Mouse (Mus musculus) forebrain, embryonic 13.5 days (tissue): ENCODE measurements at regions not wholly inside any gene's neighbourhood (a gene's known extent, or its start where the extent isn't known, plus 50 kb on each side); places are given as distances from the start of the nearest gene placed in this dataset.

Experiments
- ATAC-seq: fragments of 200-750 bp; cut with Nextera tagmentation; 2 replicates; pipeline ENCODE4 v1.8.0; 2017
- H3K27ac ChIP-seq: fragments of 300-500 bp; sonication (generic); 2 replicates; pipeline ENCODE4 v1.5.1; 2015; ENCODE audit warnings: inconsistent platforms, mild to moderate bottlenecking, moderate library complexity
- H3K27me3 ChIP-seq: fragments of 300-500 bp; sonication (generic); 2 replicates; pipeline ENCODE4 v1.6.1; 2015; ENCODE audit warnings: mild to moderate bottlenecking, inconsistent platforms
- H3K36me3 ChIP-seq: fragments of 300-500 bp; sonication (generic); 2 replicates; pipeline ENCODE4 v1.6.1; 2015; ENCODE audit warnings: mild to moderate bottlenecking, inconsistent platforms; ENCODE audit not compliant: poor library complexity, severe bottlenecking
- H3K4me1 ChIP-seq: fragments of 300-500 bp; sonication (generic); 2 replicates; pipeline ENCODE4 v1.6.1; 2015; ENCODE audit warnings: inconsistent platforms
- H3K4me2 ChIP-seq: fragments of 300-500 bp; sonication (generic); 2 replicates; pipeline ENCODE4 v1.6.1; 2015; ENCODE audit warnings: inconsistent platforms, mild to moderate bottlenecking, moderate library complexity
- H3K4me3 ChIP-seq: fragments of 300-500 bp; sonication (generic); 2 replicates; pipeline ENCODE4 v1.5.1; 2015; ENCODE audit warnings: mild to moderate bottlenecking, inconsistent platforms
- H3K9ac ChIP-seq: fragments of 300-500 bp; sonication (generic); 2 replicates; pipeline ENCODE4 v1.6.1; 2015; ENCODE audit warnings: mild to moderate bottlenecking, inconsistent platforms
- H3K9me3 ChIP-seq: fragments of 300-500 bp; sonication (generic); replicated peaks from 2 replicates; pipeline ENCODE4 v1.6.1; 2016; ENCODE audit warnings: inconsistent platforms
- WGBS: fragments of 180-500 bp; shearing (Covaris S2); methylation state at CpG from one replicate; pipeline ENCODE4 v1.1.7; 2015; 5-methylcytosine and 5-hydroxymethylcytosine counted together

- Histone ChIP-seq H3K4me3 (no peak overlapping the region), H3K27me3 (no peaks in the 10 kb centered on the region), H3K4me2 (no peak overlapping the region), H3K27ac (no peak overlapping the region), H3K4me1 (no peaks in the 10 kb centered on the region), H3K9me3 (no peaks in the 10 kb centered on the region), H3K9ac (no peak overlapping the region), H3K36me3 (no peaks in the 10 kb centered on the region)
- ATAC-seq, result no peak
- WGBS, result 100% methylated on average over 1 of the region's 1 CpGs
These were observed 216.8 kb downstream of the Hhipl2 start for GRCm38 (mm10) chr1:183634836-183635235.

- H3K4me1 ChIP-seq, result no peaks in the 10 kb centered on the region
- no peak overlapping the region for H3K4me3 ChIP-seq
- no peak for ATAC-seq
- no peaks in the 10 kb centered on the region for H3K36me3 ChIP-seq
- WGBS, result 82% methylated on average over 8 of the region's 8 CpGs
- no peaks in the 10 kb centered on the region for H3K27me3 ChIP-seq
- H3K9me3 ChIP-seq, result no peaks in the 10 kb centered on the region
- no peak overlapping the region for H3K9ac ChIP-seq
- no peak overlapping the region for H3K27ac ChIP-seq
- H3K4me2 ChIP-seq, result no peak overlapping the region
These were observed 219.2 kb downstream of the Hhipl2 start for GRCm38 (mm10) chr1:183637214-183637613.

- no peak overlapping the region for H3K9ac ChIP-seq
These were observed 221.3 kb downstream of the Hhipl2 start for GRCm38 (mm10) chr1:183639332-183639731.

GRCm38 (mm10) chr1:183640568-183640967 is 222.6 kb downstream of the Hhipl2 start:
- no peak overlapping the region for H3K4me2 ChIP-seq
- no peaks in the 10 kb centered on the region for H3K27me3 ChIP-seq
- WGBS, result 82% methylated on average over 8 of the region's 8 CpGs
- no peak overlapping the region for H3K9ac ChIP-seq
- no peak overlapping the region for H3K27ac ChIP-seq
- no peaks in the 10 kb centered on the region for H3K36me3 ChIP-seq
- H3K4me3 ChIP-seq, result no peak overlapping the region
- no peaks in the 10 kb centered on the region for H3K9me3 ChIP-seq
- H3K4me1 ChIP-seq, result no peaks in the 10 kb centered on the region
- no peak for ATAC-seq

More at GRCm38 (mm10) chr1:183639332-183639731, 221.3 kb downstream of the Hhipl2 start:
- no peaks in the 10 kb centered on the region for H3K9me3 ChIP-seq
- no peak overlapping the region for H3K4me2 ChIP-seq
- no peak for ATAC-seq
- H3K36me3 ChIP-seq, result no peaks in the 10 kb centered on the region
- WGBS, result 33% methylated on average over 7 of the region's 7 CpGs
- H3K4me3 ChIP-seq, result no peak overlapping the region
- H3K27ac ChIP-seq, result no peak overlapping the region
- no peaks in the 10 kb centered on the region for H3K4me1 ChIP-seq
- H3K27me3 ChIP-seq, result no peaks in the 10 kb centered on the region

GRCm38 (mm10) chr1:183644001-183644400 is 226.0 kb downstream of the Hhipl2 start:
- WGBS, result 62% methylated on average over 2 of the region's 2 CpGs
- Histone ChIP-seq H3K9me3 (no peaks in the 10 kb centered on the region), H3K9ac (no peak overlapping the region), H3K4me2 (no peak overlapping the region), H3K4me1 (no peaks in the 10 kb centered on the region), H3K4me3 (no peak overlapping the region), H3K27ac (no peak overlapping the region), H3K36me3 (no peaks in the 10 kb centered on the region), H3K27me3 (no peaks in the 10 kb centered on the region)
- ATAC-seq, result no peak

DNA sequence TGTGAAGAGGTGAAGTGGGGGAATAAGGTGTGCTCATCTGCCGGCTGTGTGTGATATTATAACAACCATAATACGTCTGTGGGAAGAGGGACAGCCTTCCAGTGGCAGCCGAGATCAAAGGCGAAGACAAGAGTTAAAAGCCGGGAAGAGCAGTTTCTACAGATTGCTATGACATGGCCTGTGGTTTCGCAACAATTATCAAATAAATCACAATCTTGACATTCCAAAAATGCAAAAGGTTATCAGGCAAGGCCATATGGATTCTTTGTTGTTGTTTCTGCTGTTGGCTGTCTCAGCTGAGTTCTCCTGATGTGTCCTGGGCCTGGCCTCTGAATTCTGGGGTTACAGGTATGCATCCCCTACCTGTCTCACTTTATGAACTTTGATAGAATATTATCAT is 235.9 kb downstream of the Hhipl2 start:
- Histone ChIP-seq H3K4me2 (no peak overlapping the region), H3K36me3 (no peaks in the 10 kb centered on the region), H3K4me3 (no peak overlapping the region), H3K4me1 (no peaks in the 10 kb centered on the region), H3K9ac (no peak overlapping the region), H3K27me3 (no peaks in the 10 kb centered on the region), H3K9me3 (no peaks in the 10 kb centered on the region), H3K27ac (no peak overlapping the region)
- 86% methylated on average over 6 of the region's 6 CpGs for WGBS
- ATAC-seq, result no peak

- H3K36me3 ChIP-seq, result no peaks in the 10 kb centered on the region
- H3K27me3 ChIP-seq, result no peaks in the 10 kb centered on the region
- no peaks in the 10 kb centered on the region for H3K4me1 ChIP-seq
- H3K9me3 ChIP-seq, result no peaks in the 10 kb centered on the region
- no peak overlapping the region for H3K27ac ChIP-seq
- ATAC-seq, result no peak; the same call in 1 of the 2 replicates
- no peak overlapping the region for H3K9ac ChIP-seq
- H3K4me3 ChIP-seq, result no peak overlapping the region
- WGBS, result 57% methylated on average over 5 of the region's 5 CpGs
- no peak overlapping the region for H3K4me2 ChIP-seq
These were observed 239.0 kb downstream of the Hhipl2 start for GRCm38 (mm10) chr1:183657043-183657442.

DNA sequence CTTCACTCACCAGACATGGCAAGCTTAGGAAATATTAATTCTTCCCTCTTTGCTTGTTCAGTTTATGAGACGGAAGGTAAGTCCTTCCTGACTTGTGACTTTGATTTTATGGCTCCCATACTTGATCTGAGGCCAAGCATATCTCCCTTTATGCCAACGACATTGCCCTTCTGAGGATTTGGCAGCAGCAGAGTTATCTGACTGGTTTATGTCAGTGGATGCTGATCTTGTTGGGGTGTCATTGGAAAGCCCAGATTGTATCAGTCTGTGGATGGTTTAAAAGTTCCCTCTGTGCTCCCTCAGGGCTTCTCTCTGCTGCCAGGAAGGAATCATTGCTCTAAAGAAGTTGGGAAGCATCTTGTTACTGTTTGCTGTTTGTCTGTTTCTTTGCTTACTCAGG is 242.5 kb downstream of the Hhipl2 start:
- H3K4me2 ChIP-seq, result no peak overlapping the region
- 85% methylated on average over 2 of the region's 2 CpGs for WGBS
- H3K9me3 ChIP-seq, result no peaks in the 10 kb centered on the region
- ATAC-seq, result no peak
- no peak overlapping the region for H3K27ac ChIP-seq
- no peaks in the 10 kb centered on the region for H3K4me1 ChIP-seq
- H3K27me3 ChIP-seq, result no peaks in the 10 kb centered on the region
- H3K9ac ChIP-seq, result no peak overlapping the region
- no peaks in the 10 kb centered on the region for H3K36me3 ChIP-seq
- no peak overlapping the region for H3K4me3 ChIP-seq

GRCm38 (mm10) chr1:183662369-183663043 is 244.5 kb downstream of the Hhipl2 start:
- Histone ChIP-seq H3K4me1 (no peaks in the 10 kb centered on the region), H3K4me3 (no peak overlapping the region), H3K36me3 (no peaks in the 10 kb centered on the region), H3K27ac (no peak overlapping the region), H3K4me2 (no peak overlapping the region), H3K9ac (no peak overlapping the region), H3K9me3 (0 out of 2 replicates have a peak, but pooled peaks cover 2% of the 10 kb centered on the region), H3K27me3 (no peaks in the 10 kb centered on the region)
- no peak for ATAC-seq
- 86% methylated on average over 15 of the region's 15 CpGs for WGBS

- 0 out of 2 replicates have a peak, but pooled peaks cover 2% of the 10 kb centered on the region for H3K9me3 ChIP-seq
- ATAC-seq, result no peak
- WGBS, result 82% methylated on average over 8 of the region's 8 CpGs
- no peak overlapping the region for H3K9ac ChIP-seq
- no peaks in the 10 kb centered on the region for H3K36me3 ChIP-seq
- no peak overlapping the region for H3K4me2 ChIP-seq
- no peak overlapping the region for H3K27ac ChIP-seq
- no peaks in the 10 kb centered on the region for H3K27me3 ChIP-seq
- no peak overlapping the region for H3K4me3 ChIP-seq
- H3K4me1 ChIP-seq, result no peaks in the 10 kb centered on the region
These were observed 251.3 kb downstream of the Hhipl2 start for GRCm38 (mm10) chr1:183669271-183669670.

- Histone ChIP-seq H3K9ac (no peak overlapping the region), H3K27ac (no peak overlapping the region), H3K4me3 (no peak overlapping the region), H3K9me3 (0 out of 2 replicates have a peak, but pooled peaks cover 2% of the 10 kb centered on the region), H3K36me3 (no peaks in the 10 kb centered on the region), H3K4me1 (no peaks in the 10 kb centered on the region), H3K4me2 (no peak overlapping the region), H3K27me3 (no peaks in the 10 kb centered on the region)
- ATAC-seq, result 0 out of 2 replicates have a peak, but pooled peaks have one; percentile 41
- 73% methylated on average over 11 of the region's 11 CpGs for WGBS
These were observed 251.7 kb downstream of the Hhipl2 start for GRCm38 (mm10) chr1:183669674-183670073.

GRCm38 (mm10) chr1:183670542-183670941 is 252.5 kb downstream of the Hhipl2 start:
- Histone ChIP-seq H3K4me1 (no peaks in the 10 kb centered on the region), H3K4me3 (no peak overlapping the region), H3K4me2 (no peak overlapping the region), H3K27me3 (no peaks in the 10 kb centered on the region), H3K36me3 (no peaks in the 10 kb centered on the region), H3K27ac (no peak overlapping the region), H3K9ac (no peak overlapping the region), H3K9me3 (0 out of 2 replicates have a peak, but pooled peaks cover 2% of the 10 kb centered on the region)
- ATAC-seq, result no peak
- WGBS, result 76% methylated on average over 7 of the region's 7 CpGs

GRCm38 (mm10) chr1:183671541-183671940 is 253.5 kb downstream of the Hhipl2 start:
- no peak overlapping the region for H3K4me3 ChIP-seq
- ATAC-seq, result no peak
- H3K27ac ChIP-seq, result no peak overlapping the region
- H3K36me3 ChIP-seq, result no peaks in the 10 kb centered on the region
- no peaks in the 10 kb centered on the region for H3K27me3 ChIP-seq
- H3K4me1 ChIP-seq, result no peaks in the 10 kb centered on the region
- H3K9me3 ChIP-seq, result 0 out of 2 replicates have a peak, but pooled peaks cover 2% of the 10 kb centered on the region
- no peak overlapping the region for H3K4me2 ChIP-seq
- 81% methylated on average over 4 of the region's 4 CpGs for WGBS
- no peak overlapping the region for H3K9ac ChIP-seq
